Mouse (Mus musculus) bone marrow macrophage, adult 2 months (primary cell): Measurements from ENCODE around the gene Hist1h3g. TPM values are rescaled to one million over a fixed set of nuclear protein-coding genes. Genes with fewer than 3 reads are reported as not detected.

Experiments
- H3K27ac ChIP-seq: 2 replicates; pipeline ENCODE4 v1.5.1; 2012; ENCODE audit warnings: low read depth, low read length; ENCODE audit not compliant: insufficient read depth
- H3K4me1 ChIP-seq: 2 replicates; pipeline ENCODE4 v1.6.1; 2012; ENCODE audit warnings: low read length; ENCODE audit not compliant: control insufficient read depth, insufficient read depth
- H3K4me3 ChIP-seq: 2 replicates; pipeline ENCODE4 v1.5.1; 2012; ENCODE audit warnings: mild to moderate bottlenecking, low read length, moderate library complexity; ENCODE audit not compliant: insufficient read depth
- CTCF ChIP-seq: IDR thresholded peaks from 2 replicates; pipeline ENCODE4 v1.5.1; 2012; ENCODE audit warnings: low read depth, mild to moderate bottlenecking, low read length, moderate library complexity
- POLR2A ChIP-seq: IDR thresholded peaks from 2 replicates; pipeline ENCODE4 v1.6.1; 2012; ENCODE audit warnings: mild to moderate bottlenecking, low read depth, low read length, borderline replicate concordance
- polyA plus RNA-seq: library from polyadenylated mRNA; stranded (reverse); fragments of >200 nt; gene quantifications from 2 replicates; pipeline ENCODE4 v1.2.4, GENCODE M21; 2012; ENCODE audit not compliant: missing spikeins, insufficient read depth, insufficient read length

Hist1h3g gene
- polyA plus RNA-seq, 1 experiment: not detected

DNA sequence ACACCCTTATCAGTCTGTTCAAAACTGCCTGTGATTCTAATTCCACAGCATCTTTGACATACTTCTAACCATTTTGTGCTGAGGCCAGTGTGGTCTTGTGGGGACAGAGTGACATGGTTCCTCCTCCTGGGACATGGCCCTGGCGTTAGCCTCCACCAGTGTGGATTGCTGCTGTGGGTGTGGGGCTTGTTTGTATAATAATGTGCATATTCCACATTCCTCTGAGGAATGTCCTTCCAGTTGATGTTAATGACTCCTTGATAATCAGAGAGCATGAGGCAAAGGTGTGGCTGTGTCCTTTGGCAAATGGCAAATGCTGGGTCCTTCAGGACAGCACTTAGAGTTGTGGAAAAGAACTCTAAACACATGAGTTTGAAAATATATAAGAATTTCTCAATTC lies 21.7 kb upstream of the Hist1h3g start:
- H3K4me1 ChIP-seq: peaks cover 5% of the 10 kb centered on the region
- TF ChIP-seq POLR2A (no peak), CTCF (no peak)
- no peak overlapping the region for H3K4me3 ChIP-seq
- no peak overlapping the region for H3K27ac ChIP-seq

DNA sequence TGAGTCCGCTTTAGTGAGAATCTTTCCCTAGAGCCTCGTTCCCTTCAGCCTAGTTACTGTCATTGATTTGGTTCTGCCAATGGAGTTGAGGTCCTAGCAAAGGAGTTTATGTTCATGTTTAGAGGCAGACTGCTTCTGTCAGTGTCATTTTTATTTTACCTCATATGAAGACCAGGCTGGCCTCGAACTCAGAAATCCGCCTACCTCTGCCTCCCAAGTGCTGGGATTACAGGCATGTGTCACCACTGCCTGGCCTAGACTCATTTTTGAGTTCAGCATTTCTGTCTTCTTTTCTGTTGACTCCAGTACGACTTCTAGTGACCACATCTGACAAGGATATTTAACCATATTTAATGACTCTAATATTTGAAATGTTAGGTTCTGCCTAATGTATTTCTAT lies 19.9 kb upstream of the Hist1h3g start:
- Histone ChIP-seq H3K27ac (no peak overlapping the region), H3K4me3 (no peak overlapping the region), H3K4me1 (peaks cover 10% of the 10 kb centered on the region)
- TF ChIP-seq CTCF (no peak), POLR2A (no peak)

- H3K4me1 ChIP-seq: peaks cover 8% of the 10 kb centered on the region
- TF ChIP-seq POLR2A: no peak
- no peak for TF ChIP-seq CTCF
These were observed 19.2 kb upstream of the Hist1h3g start for GRCm38 (mm10) chr13:23515826-23516620.

GRCm38 (mm10) chr13:23516822-23517602 lies 18.2 kb upstream of the Hist1h3g start:
- peak overlapping the region; percentile 58 for H3K4me3 ChIP-seq
- H3K27ac ChIP-seq: peak overlapping the region; percentile 24; the same call in 1 of the 2 replicates
- TF ChIP-seq POLR2A: no peak
- no peak for TF ChIP-seq CTCF
- H3K4me1 ChIP-seq: peaks cover 8% of the 10 kb centered on the region

More at GRCm38 (mm10) chr13:23515826-23516620, 19.2 kb upstream of the Hist1h3g start:
- no peak overlapping the region for H3K27ac ChIP-seq
- 0 out of 2 replicates have a peak overlapping the region, but pooled peaks have one; percentile 8 for H3K4me3 ChIP-seq

GRCm38 (mm10) chr13:23517603-23518294 lies 17.5 kb upstream of the Hist1h3g start:
- TF ChIP-seq POLR2A: no peak
- no peak for TF ChIP-seq CTCF
- Histone ChIP-seq H3K27ac (peak overlapping the region; percentile 65), H3K4me3 (peak overlapping the region; percentile 58), H3K4me1 (peaks cover 8% of the 10 kb centered on the region)

GRCm38 (mm10) chr13:23518295-23518603 lies 17.0 kb upstream of the Hist1h3g start:
- Histone ChIP-seq H3K27ac (peak overlapping the region; percentile 65), H3K4me3 (peak overlapping the region; percentile 57), H3K4me1 (peaks cover 8% of the 10 kb centered on the region)
- no peak for TF ChIP-seq CTCF
- TF ChIP-seq POLR2A: no peak

DNA sequence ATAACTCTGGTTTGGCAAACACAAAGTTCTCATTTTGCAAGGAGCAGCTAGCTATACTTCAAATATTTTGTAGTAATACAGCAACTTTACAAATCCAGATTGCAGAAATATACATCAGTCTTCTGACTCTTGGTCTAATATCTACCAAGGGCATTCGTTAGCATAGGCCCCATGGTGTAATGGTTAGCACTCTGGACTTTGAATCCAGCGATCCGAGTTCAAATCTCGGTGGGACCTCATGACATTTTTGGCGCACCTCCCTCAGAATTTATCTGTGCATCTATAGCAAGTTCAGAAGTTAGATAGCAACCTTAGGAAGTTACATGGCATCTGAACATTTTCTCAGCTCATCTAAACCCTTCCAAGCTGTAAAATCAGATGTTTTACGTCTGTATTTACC lies 16.3 kb upstream of the Hist1h3g start:
- peak overlapping the region; percentile 57 for H3K4me3 ChIP-seq
- TF ChIP-seq POLR2A: no peak
- no peak for TF ChIP-seq CTCF
- peak overlapping the region; percentile 32 for H3K27ac ChIP-seq
- H3K4me1 ChIP-seq: peaks cover 8% of the 10 kb centered on the region

- peak overlapping the region; percentile 57 for H3K4me3 ChIP-seq
- H3K27ac ChIP-seq: peak overlapping the region; percentile 32
- H3K4me1 ChIP-seq: peaks cover 10% of the 10 kb centered on the region
- TF ChIP-seq POLR2A (no peak), CTCF (no peak)
These were observed 15.8 kb upstream of the Hist1h3g start for GRCm38 (mm10) chr13:23519416-23519815.

DNA sequence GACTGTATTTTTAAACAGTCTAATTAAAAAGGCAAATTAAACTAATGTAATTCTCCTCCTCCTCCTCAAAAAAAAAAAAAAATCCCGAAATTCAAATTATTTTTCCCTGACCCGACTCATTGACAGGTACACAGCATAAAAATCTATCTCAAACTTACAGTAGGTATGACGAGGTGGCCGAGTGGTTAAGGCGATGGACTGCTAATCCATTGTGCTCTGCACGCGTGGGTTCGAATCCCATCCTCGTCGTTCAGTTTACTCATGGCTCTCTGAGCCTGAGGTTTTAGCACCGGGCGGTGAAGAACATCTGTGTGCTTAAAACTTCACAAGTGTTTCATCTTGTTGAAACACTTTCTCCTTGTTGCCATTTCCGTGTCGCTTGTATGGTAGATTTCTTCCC lies 13.5 kb upstream of the Hist1h3g start:
- Histone ChIP-seq H3K4me3 (no peak overlapping the region; the same call in 1 of the 2 replicates), H3K4me1 (peaks cover 7% of the 10 kb centered on the region), H3K27ac (no peak overlapping the region)
- TF ChIP-seq CTCF: no peak
- TF ChIP-seq POLR2A: no peak
